Mouse (Mus musculus) lung, embryonic 14.5 days (tissue): ENCODE measurements around the gene Slc27a1. TPM values are rescaled to one million over a fixed set of nuclear protein-coding genes. Genes with fewer than 3 reads are reported as not detected.
"Not testable (repeated sequence)": the region's sequence is repeated elsewhere in the genome, so short reads cannot be mapped to it uniquely, and the experiment has no call there.

Experiments
- ATAC-seq: fragments of 200-750 bp; cut with Nextera tagmentation; 2 replicates; pipeline ENCODE4 v1.8.0; 2017; ENCODE audit warnings: mild to moderate bottlenecking, moderate TSS enrichment, moderate library complexity; ENCODE audit not compliant: insufficient read depth
- DNase-seq: peaks from one replicate; pipeline ENCODE4 v3.0.0-alpha.2; 2015
- H3K27ac ChIP-seq: fragments of 300-500 bp; sonication (generic); 2 replicates; pipeline ENCODE4 v1.5.1; 2014; ENCODE audit warnings: low read depth, mild to moderate bottlenecking, moderate library complexity
- H3K27me3 ChIP-seq: fragments of 300-500 bp; sonication (generic); 2 replicates; pipeline ENCODE4 v1.6.1; 2014; ENCODE audit warnings: low read length, control low read depth; ENCODE audit not compliant: insufficient read depth
- H3K36me3 ChIP-seq: fragments of 300-500 bp; sonication (generic); 2 replicates; pipeline ENCODE4 v1.6.1; 2014; ENCODE audit warnings: control low read depth; ENCODE audit not compliant: insufficient read depth
- H3K4me1 ChIP-seq: fragments of 300-500 bp; sonication (generic); 2 replicates; pipeline ENCODE4 v1.6.1; 2014; ENCODE audit warnings: antibody characterized with exemption, control low read depth; ENCODE audit not compliant: insufficient read depth
- H3K4me2 ChIP-seq: fragments of 300-500 bp; sonication (generic); 2 replicates; pipeline ENCODE4 v1.6.1; 2014; ENCODE audit warnings: mild to moderate bottlenecking
- H3K4me3 ChIP-seq: fragments of 300-500 bp; sonication (generic); 2 replicates; pipeline ENCODE4 v1.5.1; 2014; ENCODE audit warnings: low read depth, low read length
- H3K9ac ChIP-seq: fragments of 300-500 bp; sonication (generic); 2 replicates; pipeline ENCODE4 v1.6.1; 2014
- H3K9me3 ChIP-seq: fragments of 300-500 bp; sonication (generic); 2 replicates; pipeline ENCODE4 v1.6.1; 2016; ENCODE audit warnings: low read depth, low read length, control low read depth
- CTCF ChIP-seq: IDR thresholded peaks from 2 replicates; pipeline ENCODE4 v1.5.1; 2016; ENCODE audit warnings: antibody characterized with exemption, low read depth
- WGBS: fragments of 180-500 bp; shearing (Covaris S2); extraction: QIAGEN DNeasy Blood & Tissue Kit; methylation state at CpG from one replicate; pipeline ENCODE4 v1.1.7; 2014; 5-methylcytosine and 5-hydroxymethylcytosine counted together
- polyA plus RNA-seq: library from polyadenylated mRNA; unstranded; fragments of >200 nt; fragmentation: Nextera tagmentation; extraction: Ambion mirVana; gene quantifications from 2 replicates; pipeline ENCODE4 v1.2.1, GENCODE M21; 2014

Gene Slc27a1
- 18.5 and 19.9 TPM in 2 replicates for polyA plus RNA-seq

DNA sequence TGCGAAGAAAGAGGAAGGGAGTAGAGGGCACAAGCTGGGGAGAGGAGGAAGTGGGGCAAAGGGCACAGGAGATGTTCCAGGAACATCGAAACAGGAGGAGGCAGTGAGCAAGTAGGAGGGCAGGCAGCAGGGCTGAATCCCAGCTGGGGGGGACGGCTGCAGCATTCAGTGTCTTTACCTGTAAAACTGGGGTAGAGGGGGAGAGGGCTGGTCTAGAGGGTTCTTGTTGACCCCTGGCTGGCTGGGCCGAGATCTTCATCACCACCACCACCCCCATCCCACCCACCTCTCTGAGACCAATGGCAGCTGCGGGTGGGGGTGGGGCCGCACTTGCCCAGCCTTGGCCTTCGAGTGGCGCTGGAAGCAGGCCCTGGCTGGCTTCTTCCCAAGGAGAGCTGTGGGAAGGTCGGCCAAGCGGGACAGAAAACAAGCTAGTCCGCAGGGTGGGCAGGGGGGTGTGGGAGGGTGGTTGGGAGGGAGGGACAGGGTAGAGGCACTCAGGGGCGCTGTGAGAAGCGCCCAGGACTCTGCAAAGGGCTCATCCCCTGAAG lies at the start of gene Slc27a1:
Slc27a1 (plus strand) TSS at position 496 of the 551 bp plus-strand sequence.
- 11% methylated on average over 13 of the region's 13 CpGs for WGBS
- H3K9me3 ChIP-seq = no peaks in the 10 kb centered on the region

DNA sequence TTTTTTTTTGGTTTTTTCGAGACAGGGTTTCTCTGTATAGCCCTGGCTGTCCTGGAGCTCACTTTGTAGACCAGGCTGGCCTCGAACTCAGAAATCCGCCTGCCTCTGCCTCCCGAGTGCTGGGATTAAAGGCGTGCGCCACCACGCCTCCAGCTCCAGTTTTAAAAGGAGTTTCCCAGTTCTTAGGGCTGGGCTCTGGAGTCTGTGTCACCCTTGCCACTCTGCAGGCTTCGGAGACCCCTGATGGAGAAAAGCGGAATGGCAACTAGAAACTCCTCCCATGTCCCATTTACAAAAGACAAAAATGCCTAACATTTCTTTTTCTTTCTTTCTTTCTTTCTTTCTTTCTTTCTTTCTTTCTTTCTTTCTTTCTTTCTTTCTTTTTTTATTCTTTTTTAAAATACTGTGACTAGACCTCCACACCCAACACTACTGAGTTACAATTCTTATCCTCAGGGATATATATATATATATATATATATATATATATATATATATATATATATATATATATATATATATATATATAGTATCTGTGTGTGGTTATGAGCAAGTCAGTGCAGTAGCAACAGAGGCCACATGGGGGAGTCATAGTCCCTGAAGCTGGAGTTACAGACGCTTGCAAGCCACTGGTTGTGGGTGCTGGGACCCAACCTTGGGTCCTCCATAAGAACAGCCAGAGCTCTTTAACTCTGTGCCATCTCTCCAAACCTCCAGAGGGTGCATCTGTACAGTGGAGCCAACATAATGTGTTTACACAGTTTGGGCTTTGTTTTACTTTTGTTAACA lies 49.5 kb upstream of the Slc27a1 start:
- H3K4me2 ChIP-seq, H3K4me1 ChIP-seq, ATAC-seq, H3K9me3 ChIP-seq, H3K36me3 ChIP-seq, H3K9ac ChIP-seq, H3K27ac ChIP-seq, H3K4me3 ChIP-seq, H3K27me3 ChIP-seq: not testable (repeated sequence)
- DNase-seq = peak; percentile 94
- TF ChIP-seq CTCF = peak; percentile 72
- WGBS = 40% methylated on average over 9 of the region's 10 CpGs

More for the DNA sequence above, at the start of gene Slc27a1:
- H3K4me1 ChIP-seq = peaks cover 7% of the 10 kb centered on the region; the same call in 1 of the 2 replicates
- H3K27me3 ChIP-seq = 0 out of 2 replicates have a peak, but pooled peaks cover 6% of the 10 kb centered on the region
- ATAC-seq = no peak
- H3K4me3 ChIP-seq = peak within 1 kb of the TSS; percentile 52
- no peaks in the 10 kb centered on the region for H3K36me3 ChIP-seq
- H3K27ac ChIP-seq = peak within 1 kb of the TSS; percentile 83
- DNase-seq = peak; percentile 57
- TF ChIP-seq CTCF = no peak
- peak within 1 kb of the TSS; percentile 31 for H3K9ac ChIP-seq
- H3K4me2 ChIP-seq = peak within 1 kb of the TSS; percentile 80

DNA sequence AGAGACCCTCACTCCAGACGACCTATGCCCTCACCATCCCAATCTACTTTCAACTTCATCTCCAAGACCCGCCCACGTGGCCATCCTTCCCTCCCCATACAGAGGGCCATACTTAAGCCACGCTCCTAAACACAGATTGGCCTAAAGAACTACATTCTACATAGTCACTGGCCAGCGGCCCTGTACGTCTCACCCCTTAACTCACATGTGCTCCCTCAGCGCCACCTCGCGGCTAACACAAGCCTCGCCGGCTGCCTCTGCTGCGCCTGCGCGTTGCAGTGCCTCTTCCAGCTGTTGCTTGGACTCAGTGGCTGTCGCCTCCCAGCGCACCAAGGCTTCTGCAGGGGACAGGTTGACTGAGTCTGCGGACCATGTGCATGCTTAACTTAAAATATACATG lies 47.0 kb upstream of the Slc27a1 start:
- no peak overlapping the region for H3K9ac ChIP-seq
- 2% methylated on average over 17 of the region's 17 CpGs for WGBS
- H3K4me2 ChIP-seq = 0 out of 2 replicates have a peak overlapping the region, but pooled peaks have one; percentile 1
- DNase-seq (peak; percentile 98), ATAC-seq (peak; percentile 94)
- H3K4me3 ChIP-seq = no peak overlapping the region
- no peak overlapping the region for H3K27ac ChIP-seq
- TF ChIP-seq CTCF = peak; percentile 97
- peaks cover 15% of the 10 kb centered on the region for H3K27me3 ChIP-seq
- no peaks in the 10 kb centered on the region; the same call in 1 of the 2 replicates for H3K4me1 ChIP-seq
- H3K9me3 ChIP-seq = no peaks in the 10 kb centered on the region
- H3K36me3 ChIP-seq = no peaks in the 10 kb centered on the region

DNA sequence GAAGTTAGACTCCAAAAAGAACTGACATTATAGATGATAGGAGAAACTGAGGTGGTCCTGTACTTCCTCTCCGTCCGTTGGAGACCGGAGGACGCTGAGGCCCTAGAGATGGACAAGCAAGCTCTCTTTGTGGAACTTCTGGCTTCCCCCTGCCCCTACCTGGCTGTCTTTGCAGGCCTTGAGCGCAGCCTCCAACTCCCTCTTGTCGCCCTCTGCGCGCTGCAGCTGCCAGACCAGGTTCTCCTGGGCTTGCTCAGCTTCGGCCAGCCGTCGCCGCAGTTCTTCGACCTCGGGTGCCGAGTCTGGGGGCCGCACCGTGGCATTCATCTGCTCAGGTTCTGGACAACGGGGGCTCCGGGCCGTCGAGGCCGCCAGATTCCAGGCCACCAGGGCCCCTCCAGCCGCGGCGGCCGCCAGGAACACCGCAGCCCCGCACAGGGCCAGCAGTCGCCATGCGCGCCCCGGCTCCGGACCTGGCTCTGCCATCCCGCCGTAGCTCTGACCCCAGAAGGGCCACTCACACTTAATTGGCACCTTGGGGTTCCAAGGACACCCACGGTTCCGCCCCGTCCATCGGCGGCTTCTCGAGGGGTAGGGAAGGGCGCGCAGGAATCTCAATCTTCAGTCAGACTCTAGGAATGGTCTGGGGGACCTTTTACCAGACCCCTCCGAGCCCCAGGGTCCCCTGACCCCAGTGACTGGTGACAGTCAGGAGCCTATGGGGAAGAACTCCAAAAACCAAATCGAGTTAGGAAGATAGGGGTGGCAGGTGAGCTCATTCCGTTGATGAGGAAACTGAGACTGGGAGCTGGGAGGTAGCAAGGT lies 43.2 kb upstream of the Slc27a1 start, which contains the start of gene Ccdc194:
Ccdc194 (minus strand) TSS at position 486 of the 825 bp plus-strand sequence.
- H3K4me3 ChIP-seq = peak within 1 kb of the TSS; percentile 16; the same call in 1 of the 2 replicates
- H3K27ac ChIP-seq = peak within 1 kb of the TSS; percentile 25
- peaks cover 15% of the 10 kb centered on the region for H3K27me3 ChIP-seq
- H3K4me2 ChIP-seq = peak within 1 kb of the TSS; percentile 44
- TF ChIP-seq CTCF = no peak
- ATAC-seq = no peak
- DNase-seq = no peak
- H3K9me3 ChIP-seq = no peaks in the 10 kb centered on the region
- no peaks in the 10 kb centered on the region for H3K36me3 ChIP-seq
- peak within 1 kb of the TSS; percentile 41; the same call in 1 of the 2 replicates for H3K9ac ChIP-seq
- H3K4me1 ChIP-seq = peaks cover 5% of the 10 kb centered on the region; the same call in 1 of the 2 replicates
- 11% methylated on average over 46 of the region's 46 CpGs for WGBS

DNA sequence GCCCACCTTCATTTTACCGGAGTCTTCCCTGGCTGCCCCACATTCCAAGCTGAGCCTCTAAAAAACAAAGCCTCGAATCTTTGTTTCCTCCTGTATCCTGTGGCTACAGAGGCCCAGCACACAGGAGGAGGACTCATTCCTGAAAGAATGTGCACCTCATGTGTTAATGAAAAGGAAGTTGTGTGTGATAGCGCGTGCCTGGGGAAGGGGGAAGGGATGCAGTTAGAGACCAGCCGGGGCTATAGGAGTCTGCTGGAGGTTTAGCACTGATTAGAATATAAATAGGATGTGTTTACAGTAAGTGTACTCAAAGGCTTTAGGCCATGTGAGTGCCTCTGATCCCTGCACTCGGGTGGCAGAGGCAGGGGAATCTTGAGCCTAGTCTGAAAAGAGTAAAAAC lies 42.4 kb upstream of the Slc27a1 start:
- ATAC-seq = peak; percentile 8; the same call in 1 of the 2 replicates
- 15% methylated on average over 6 of the region's 6 CpGs for WGBS

DNA sequence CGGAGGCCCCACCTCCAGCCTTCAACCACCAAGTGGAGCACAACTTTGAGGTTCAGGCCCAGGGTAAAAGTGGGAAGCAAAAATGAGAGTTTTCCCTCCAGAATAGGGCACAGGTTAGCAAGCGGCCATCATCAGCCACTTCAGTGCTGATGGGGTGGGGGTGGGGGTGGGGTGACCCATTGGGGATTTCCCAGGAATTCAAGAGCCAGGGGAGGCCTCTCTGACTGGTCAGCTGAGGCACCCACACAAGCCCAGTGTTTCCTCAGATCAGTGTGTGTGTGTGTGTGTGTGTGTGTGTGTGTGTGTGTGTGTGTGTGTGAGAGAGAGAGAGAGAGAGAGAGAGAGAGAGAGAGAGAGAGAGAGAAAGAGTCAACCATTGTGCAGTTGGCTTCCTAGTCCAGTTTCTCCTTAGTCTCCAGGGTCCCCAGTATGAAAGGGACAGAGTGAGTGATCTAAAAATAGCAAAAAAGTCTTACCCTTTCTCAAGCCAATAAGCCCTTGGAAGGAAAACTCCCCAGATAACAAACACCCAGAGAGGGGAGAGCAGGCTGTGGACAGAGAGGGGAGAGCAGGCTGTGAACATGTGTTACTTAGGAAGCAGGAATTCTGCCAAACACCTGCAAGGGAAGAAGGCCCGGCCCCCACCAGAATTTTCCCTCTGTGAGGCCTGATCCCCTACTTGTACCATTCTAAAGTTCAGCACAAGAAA lies 41.4 kb upstream of the Slc27a1 start:
- Histone ChIP-seq H3K9me3 (no peaks in the 10 kb centered on the region), H3K27me3 (peaks cover 15% of the 10 kb centered on the region), H3K9ac (no peak overlapping the region), H3K4me2 (no peak overlapping the region), H3K27ac (peak overlapping the region; percentile 25), H3K36me3 (no peaks in the 10 kb centered on the region), H3K4me3 (no peak overlapping the region), H3K4me1 (peaks cover 5% of the 10 kb centered on the region; the same call in 1 of the 2 replicates)
- WGBS = 50% methylated on average over 3 of the region's 3 CpGs
- TF ChIP-seq CTCF = no peak
- DNase-seq (no peak), ATAC-seq (no peak)

More for the DNA sequence above, 42.4 kb upstream of the Slc27a1 start:
- Histone ChIP-seq H3K4me3 (no peak overlapping the region), H3K4me2 (no peak overlapping the region), H3K9me3 (no peaks in the 10 kb centered on the region), H3K36me3 (no peaks in the 10 kb centered on the region), H3K27ac (peak overlapping the region; percentile 25; the same call in 1 of the 2 replicates), H3K4me1 (peaks cover 5% of the 10 kb centered on the region; the same call in 1 of the 2 replicates), H3K27me3 (peaks cover 15% of the 10 kb centered on the region), H3K9ac (no peak overlapping the region)
- no peak for TF ChIP-seq CTCF
- peak; percentile 55 for DNase-seq
